Mouse (Mus musculus): ENCODE results near the gene Snap23. TPM values are rescaled to one million over a fixed set of nuclear protein-coding genes. Genes with fewer than 3 reads are reported as not detected.

The Snap23 gene
- 5.2 and 11.1 TPM in 2 replicates for polyA plus RNA-seq (2012; rRNA removed)

GRCm38 (mm10) chr2:120566886-120567797 lies at the start of gene Snap23:
Gene Snap23 (plus strand): TSS chr2:120567671.
- peak within 1 kb of the TSS; percentile 97 for H3K4me3 ChIP-seq (replicated peaks; ENCODE audit: extremely low read depth, low read depth, low read length)
- under 1% methylated on average over 42 of the region's 42 CpGs for WGBS
- TF ChIP-seq POLR2A (IDR thresholded peaks at IDR 0.05; ENCODE audit: borderline replicate concordance, extremely low read depth, low read depth, low read length) (peak; percentile 77; the same call in 1 of the 2 replicates), CTCF (IDR thresholded peaks at IDR 0.05; ENCODE audit: insufficient read depth, low read length) (no peak)
- DNase-seq: peak; percentile 90
- H3K4me1 ChIP-seq (ENCODE audit: control insufficient read depth, insufficient read depth, low read length): no peaks in the 10 kb centered on the region

- Histone ChIP-seq H3K4me1 (ENCODE audit: control insufficient read depth, insufficient read depth, low read length) (no peaks in the 10 kb centered on the region), H3K4me3 (replicated peaks; ENCODE audit: extremely low read depth, low read depth, low read length) (no peak overlapping the region)
- DNase-seq: no peak
- no peak for TF ChIP-seq CTCF (IDR thresholded peaks at IDR 0.05; ENCODE audit: insufficient read depth, low read length)
- TF ChIP-seq POLR2A (IDR thresholded peaks at IDR 0.05; ENCODE audit: borderline replicate concordance, extremely low read depth, low read depth, low read length): no peak
- 88% methylated on average over 5 of the region's 5 CpGs for WGBS
Observed at GRCm38 (mm10) chr2:120518547-120519210, 48.8 kb upstream of the Snap23 start.

DNA sequence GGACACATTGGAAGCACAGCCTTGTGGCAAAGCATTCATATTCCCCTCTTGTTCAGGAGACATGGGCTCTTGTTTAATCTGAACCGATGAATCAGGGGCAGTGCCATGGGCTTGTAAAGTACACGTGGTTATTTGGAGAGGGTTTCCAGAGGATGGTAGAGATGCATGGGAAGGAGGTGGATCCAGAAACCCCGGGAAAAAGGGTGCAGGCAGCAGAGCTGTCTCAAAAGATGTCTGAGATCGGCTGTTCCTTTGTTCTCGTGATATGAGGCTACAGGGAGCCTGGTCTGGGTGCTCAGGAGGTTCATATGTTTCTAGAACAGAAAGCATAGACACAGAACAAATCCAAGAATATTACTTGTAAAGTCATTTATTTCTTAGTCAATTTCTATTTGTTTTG lies 40.7 kb upstream of the Snap23 start:
- 89% methylated on average over 5 of the region's 5 CpGs for WGBS

DNA sequence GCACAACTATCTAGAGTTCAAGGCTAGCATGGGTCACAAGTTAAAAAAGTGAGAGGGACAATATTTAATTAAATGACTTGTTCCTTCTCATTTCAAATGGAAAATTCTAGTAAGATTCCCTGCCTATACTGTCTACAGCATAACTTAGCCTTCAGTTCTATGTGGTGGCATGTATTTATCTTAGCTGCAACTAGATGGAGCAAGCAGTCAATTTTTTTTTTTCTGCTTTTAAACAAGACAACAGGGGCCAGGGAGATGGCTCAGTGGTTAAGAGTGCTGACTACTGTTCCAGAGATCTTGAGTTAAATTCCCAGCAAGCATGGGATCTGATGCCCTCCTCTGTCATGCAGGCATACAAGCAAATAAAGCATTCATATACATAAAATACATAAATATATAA lies 37.9 kb upstream of the Snap23 start:
- no peak for TF ChIP-seq POLR2A (IDR thresholded peaks at IDR 0.05; ENCODE audit: borderline replicate concordance, extremely low read depth, low read depth, low read length)
- TF ChIP-seq CTCF (IDR thresholded peaks at IDR 0.05; ENCODE audit: insufficient read depth, low read length): no peak
- no peak overlapping the region for H3K4me3 ChIP-seq (replicated peaks; ENCODE audit: extremely low read depth, low read depth, low read length)
- no peak for DNase-seq
- H3K4me1 ChIP-seq (ENCODE audit: control insufficient read depth, insufficient read depth, low read length): no peaks in the 10 kb centered on the region

More for the DNA sequence above, 40.7 kb upstream of the Snap23 start:
- H3K4me3 ChIP-seq (replicated peaks; ENCODE audit: extremely low read depth, low read depth, low read length): no peak overlapping the region
- no peaks in the 10 kb centered on the region for H3K4me1 ChIP-seq (ENCODE audit: control insufficient read depth, insufficient read depth, low read length)
- DNase-seq: no peak
- TF ChIP-seq POLR2A (IDR thresholded peaks at IDR 0.05; ENCODE audit: borderline replicate concordance, extremely low read depth, low read depth, low read length) (no peak), CTCF (IDR thresholded peaks at IDR 0.05; ENCODE audit: insufficient read depth, low read length) (no peak)

- WGBS: 93% methylated on average over 4 of the region's 4 CpGs
- no peak for DNase-seq
- TF ChIP-seq POLR2A (IDR thresholded peaks at IDR 0.05; ENCODE audit: borderline replicate concordance, extremely low read depth, low read depth, low read length) (no peak), CTCF (IDR thresholded peaks at IDR 0.05; ENCODE audit: insufficient read depth, low read length) (no peak)
- Histone ChIP-seq H3K4me3 (replicated peaks; ENCODE audit: extremely low read depth, low read depth, low read length) (no peak overlapping the region), H3K4me1 (ENCODE audit: control insufficient read depth, insufficient read depth, low read length) (no peaks in the 10 kb centered on the region)
Observed at GRCm38 (mm10) chr2:120531223-120531622, 36.2 kb upstream of the Snap23 start.

DNA sequence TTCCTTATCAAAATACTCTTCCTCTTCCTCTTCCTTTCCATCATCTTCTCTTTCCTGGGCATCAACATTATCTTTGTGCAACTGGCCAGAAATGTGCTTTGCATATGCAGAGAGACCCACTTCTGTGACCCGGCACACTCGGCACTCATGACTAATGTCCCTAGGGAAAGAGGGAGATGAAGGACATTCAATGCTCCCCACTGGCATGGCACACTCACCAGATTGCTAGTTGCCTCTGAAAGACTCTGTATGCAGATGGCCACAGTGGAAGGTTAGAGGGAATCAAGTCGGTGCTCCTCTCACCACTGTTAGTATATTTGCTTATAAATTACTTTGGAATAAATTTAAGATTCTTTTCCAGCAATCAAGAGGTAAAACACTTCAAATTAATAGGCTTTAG lies 28.1 kb upstream of the Snap23 start:
- 32% methylated on average over 3 of the region's 3 CpGs for WGBS
- Histone ChIP-seq H3K4me3 (replicated peaks; ENCODE audit: extremely low read depth, low read depth, low read length) (no peak overlapping the region), H3K4me1 (ENCODE audit: control insufficient read depth, insufficient read depth, low read length) (peaks cover 4% of the 10 kb centered on the region)
- TF ChIP-seq POLR2A (IDR thresholded peaks at IDR 0.05; ENCODE audit: borderline replicate concordance, extremely low read depth, low read depth, low read length) (no peak), CTCF (IDR thresholded peaks at IDR 0.05; ENCODE audit: insufficient read depth, low read length) (no peak)
- no peak for DNase-seq

DNA sequence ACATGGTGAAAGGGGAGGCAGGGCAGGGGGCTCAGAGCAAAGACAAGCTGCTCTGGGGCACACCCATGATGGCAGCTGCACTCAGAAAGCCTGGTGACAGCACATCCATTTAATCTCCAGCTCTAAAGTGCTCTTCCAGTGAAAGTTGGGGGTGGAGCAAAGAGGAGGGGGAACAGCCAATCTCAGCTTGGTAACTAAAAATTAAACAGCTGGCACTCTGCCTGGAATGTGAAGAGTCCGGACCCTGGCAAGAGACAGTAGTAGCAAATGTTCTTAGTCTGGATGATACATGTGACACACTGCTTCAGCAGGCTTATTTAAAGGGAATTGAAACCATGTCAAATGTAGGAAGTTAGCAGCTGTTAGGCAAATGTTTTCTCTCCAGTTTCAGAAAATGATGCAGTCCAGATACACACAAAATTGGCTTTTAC lies 27.7 kb upstream of the Snap23 start:
- DNase-seq: peak; percentile 52
- H3K4me3 ChIP-seq (replicated peaks; ENCODE audit: extremely low read depth, low read depth, low read length): no peak overlapping the region
- 3% methylated on average over 1 of the region's 1 CpGs for WGBS

DNA sequence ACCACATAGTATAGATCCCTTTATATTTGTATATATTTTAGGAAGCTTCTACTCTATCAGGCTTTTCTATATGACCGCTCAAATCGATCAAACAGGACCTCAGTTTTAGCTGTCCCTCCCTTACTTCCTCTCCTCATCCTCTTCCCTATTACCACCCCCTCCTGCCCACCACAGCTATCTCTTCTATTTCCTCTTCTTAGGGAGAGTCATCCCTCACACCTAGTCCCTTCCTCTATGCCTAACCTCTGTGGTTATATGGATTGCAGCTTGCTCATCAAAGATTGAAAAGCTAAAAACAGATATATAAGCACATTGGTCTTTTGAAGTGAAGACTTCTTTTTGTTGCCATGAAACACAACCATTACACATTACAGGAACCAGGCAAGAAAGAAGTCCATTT lies 22.7 kb upstream of the Snap23 start:
- 83% methylated on average over 2 of the region's 2 CpGs for WGBS
- H3K4me3 ChIP-seq (replicated peaks; ENCODE audit: extremely low read depth, low read depth, low read length): no peak overlapping the region
- peaks cover 2% of the 10 kb centered on the region; the same call in 1 of the 2 replicates for H3K4me1 ChIP-seq (ENCODE audit: control insufficient read depth, insufficient read depth, low read length)
- DNase-seq: no peak
- TF ChIP-seq CTCF (IDR thresholded peaks at IDR 0.05; ENCODE audit: insufficient read depth, low read length) (no peak), POLR2A (IDR thresholded peaks at IDR 0.05; ENCODE audit: borderline replicate concordance, extremely low read depth, low read depth, low read length) (no peak)

More for the DNA sequence above, 27.7 kb upstream of the Snap23 start:
- peaks cover 4% of the 10 kb centered on the region for H3K4me1 ChIP-seq (ENCODE audit: control insufficient read depth, insufficient read depth, low read length)
- TF ChIP-seq CTCF (IDR thresholded peaks at IDR 0.05; ENCODE audit: insufficient read depth, low read length) (no peak), POLR2A (IDR thresholded peaks at IDR 0.05; ENCODE audit: borderline replicate concordance, extremely low read depth, low read depth, low read length) (no peak; the same call in 1 of the 2 replicates)

- no peak for DNase-seq
- peaks cover under 1% of the 10 kb centered on the region; the same call in 1 of the 2 replicates for H3K4me1 ChIP-seq (ENCODE audit: control insufficient read depth, insufficient read depth, low read length)
- WGBS: 38% methylated on average over 3 of the region's 3 CpGs
- no peak for TF ChIP-seq CTCF (IDR thresholded peaks at IDR 0.05; ENCODE audit: insufficient read depth, low read length)
- no peak for TF ChIP-seq POLR2A (IDR thresholded peaks at IDR 0.05; ENCODE audit: borderline replicate concordance, extremely low read depth, low read depth, low read length)
- H3K4me3 ChIP-seq (replicated peaks; ENCODE audit: extremely low read depth, low read depth, low read length): no peak overlapping the region
Observed at GRCm38 (mm10) chr2:120556868-120557267, 10.6 kb upstream of the Snap23 start.
